Mouse (Mus musculus) left cerebral cortex, adult 2 months (tissue): ENCODE data around the gene Olfr644. TPM values are rescaled to one million over a fixed set of nuclear protein-coding genes. Genes with fewer than 3 reads are reported as not detected.

Experiments
- DNase-seq, 2 experiments: peaks; one replicate each; pipeline ENCODE4 v3.0.0; 2021 to 2022; ENCODE audit warnings: low spot score in 2 of 2, mixed read lengths in 1 of 2; ENCODE audit errors: extremely low spot score in 1 of 2
- H3K27ac ChIP-seq: fragments of 200-600 bp; 2 replicates; pipeline ENCODE4 v1.8.1; 2022
- H3K4me3 ChIP-seq: fragments of 200-600 bp; 2 replicates; pipeline ENCODE4 v1.8.1; 2022
- CTCF ChIP-seq: fragments of 200-600 bp; IDR thresholded peaks from 2 replicates; pipeline ENCODE4 v1.8.1; 2022; ENCODE audit warnings: antibody characterized with exemption, mild to moderate bottlenecking, moderate library complexity
- intact Hi-C: fragments of 180-260 bp; cut with DNase I; formaldehyde crosslinking; loops from one replicate; pipeline ENCODE4 v1.15.1; 2025
- total RNA-seq, 2 experiments: library from RNA; stranded (reverse); gene quantifications; 2 replicates each; pipeline ENCODE4 v1.2.3; 2021

The Olfr644 gene
- total RNA-seq, 2 experiments from 2014 or later, result not detected

GRCm38 (mm10) chr7:104017203-104017602 lies 54.5 kb downstream of the Olfr644 start, which contains the start of gene Olfr639:
TSS of gene Olfr639 (minus strand) at chr7:104017303.
- intact Hi-C loops, result no loop called here
- TF ChIP-seq CTCF, result no peak
- Histone ChIP-seq H3K27ac (no peak within 1 kb of the TSS), H3K4me3 (no peak within 1 kb of the TSS)
- no peak for DNase-seq

Other genes with a start within 250 kb of the Olfr644 start
- 100 to 1,000 TPM; 305 to 339 TPM for gene Hbb-bs, start 243.8 kb downstream of the Olfr644 start, total RNA-seq
- gene Hbb-bh2, start 231.3 kb downstream of the Olfr644 start, total RNA-seq, result not detected
- gene Hbb-bh1, start 228.7 kb downstream of the Olfr644 start, total RNA-seq, result not detected
- not detected for gene Hbb-y, start 218.7 kb downstream of the Olfr644 start, total RNA-seq
- not detected for gene Olfr66, start 185.6 kb downstream of the Olfr644 start, total RNA-seq
- not detected for gene Olfr64, start 177.4 kb downstream of the Olfr644 start, total RNA-seq
- not detected for gene Olfr65, start 168.4 kb downstream of the Olfr644 start, total RNA-seq
- gene Olfr631, start 143.0 kb downstream of the Olfr644 start, total RNA-seq, result not detected
- gene Olfr632, start 137.5 kb downstream of the Olfr644 start, total RNA-seq, result not detected
- not detected for gene Olfr633, start 127.4 kb downstream of the Olfr644 start, total RNA-seq
- gene Olfr635, start 100.7 kb downstream of the Olfr644 start, total RNA-seq, result under 1 TPM; 0.05 to 0.09 TPM
- gene Olfr638, start 73.1 kb downstream of the Olfr644 start, total RNA-seq, result not detected
- gene Olfr639, start 54.6 kb downstream of the Olfr644 start, total RNA-seq, result under 1 TPM; 0.07 to 0.19 TPM
- gene Olfr640, start 46.3 kb downstream of the Olfr644 start, total RNA-seq, result not detected
- gene Olfr641, start 36.4 kb downstream of the Olfr644 start, total RNA-seq, result not detected
- gene Olfr642, start 19.2 kb downstream of the Olfr644 start, total RNA-seq, result not detected
- gene 4930516K23Rik, start 10.4 kb downstream of the Olfr644 start, total RNA-seq, result not detected
- not detected for gene Olfr645, start 13.6 kb upstream of the Olfr644 start, total RNA-seq
- not detected for gene Olfr646, start 33.0 kb upstream of the Olfr644 start, total RNA-seq
- not detected for gene Ubqln5, start 58.0 kb upstream of the Olfr644 start, total RNA-seq
- gene Olfr643, start 65.5 kb upstream of the Olfr644 start, total RNA-seq, result not detected
- not detected for gene Ubqln3, start 71.4 kb upstream of the Olfr644 start, total RNA-seq
- gene Ubqlnl, start 78.7 kb upstream of the Olfr644 start, total RNA-seq, result not detected
- not detected for gene Olfm5, start 93.0 kb upstream of the Olfr644 start, total RNA-seq
- under 1 TPM; 0.26 to 0.27 TPM for gene Olfr648, start 111.5 kb upstream of the Olfr644 start, total RNA-seq
- gene Olfr649, start 124.1 kb upstream of the Olfr644 start, total RNA-seq, result not detected
- gene Trim6, start 146.9 kb upstream of the Olfr644 start, total RNA-seq, result under 1 TPM; 0.19 to 0.34 TPM
- gene Trim34a, start 172.6 kb upstream of the Olfr644 start, total RNA-seq, result 1 to 10 TPM; 1.0 to 1.3 TPM
- under 1 TPM; 0.43 to 0.51 TPM for gene Trim5, start 216.2 kb upstream of the Olfr644 start, total RNA-seq
- 1 to 10 TPM; 2.2 to 3.2 TPM for gene Trim12a, start 243.6 kb upstream of the Olfr644 start, total RNA-seq